Mouse (Mus musculus): ENCODE results near the gene C1ql1. TPM values are rescaled to one million over a fixed set of nuclear protein-coding genes. Genes with fewer than 3 reads are reported as not detected.

C1ql1 gene
- polyA plus RNA-seq, 1 experiment from 2014 or later = 1.4 TPM

DNA sequence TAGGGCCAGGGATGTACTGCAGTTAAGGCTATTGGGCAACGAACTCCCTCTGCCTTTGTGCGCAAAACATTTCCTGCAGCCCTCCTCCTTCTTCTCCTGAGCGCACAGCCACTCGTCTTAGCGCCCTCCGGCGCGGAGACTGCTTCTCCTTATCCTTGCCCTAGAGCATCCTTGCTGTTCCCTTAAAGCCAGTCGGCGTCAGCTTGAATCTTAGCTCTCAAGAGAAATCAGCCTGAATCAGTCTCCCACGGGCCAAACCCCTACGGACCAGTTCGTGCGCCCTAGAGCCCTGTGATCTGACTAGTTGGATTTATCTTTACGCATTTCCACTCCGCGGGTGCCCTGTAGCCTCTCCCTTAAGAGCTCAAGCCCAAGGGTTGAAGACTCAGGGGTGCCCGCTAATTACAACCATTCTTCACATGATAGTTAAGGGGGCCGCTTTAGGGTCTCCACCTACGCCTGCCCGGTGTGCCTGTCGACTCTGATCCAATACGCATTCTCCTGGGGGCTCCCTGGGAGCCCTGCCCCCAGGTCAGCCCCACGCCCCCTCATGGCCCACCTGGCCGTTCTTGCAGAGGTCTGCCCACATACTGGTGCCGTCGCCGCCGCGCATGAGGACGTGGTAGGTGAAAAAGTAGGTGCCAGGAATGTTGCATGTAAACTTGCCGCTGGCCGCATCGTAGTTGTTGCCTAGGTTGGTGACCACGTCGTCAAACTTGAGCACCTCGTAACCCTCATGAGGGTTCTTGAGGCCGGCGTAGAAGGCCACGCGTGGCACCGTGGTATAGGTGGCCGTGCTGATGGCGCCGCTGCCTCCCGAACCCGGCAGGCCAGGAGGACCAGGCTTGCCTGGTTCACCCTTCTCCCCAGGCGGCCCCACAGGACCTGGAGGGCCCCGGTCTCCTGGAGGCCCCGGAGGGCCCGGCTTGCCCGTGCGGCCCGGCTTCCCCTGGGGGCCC lies 903 bp downstream of the C1ql1 start:
- WGBS = 1% methylated on average over 54 of the region's 54 CpGs
- peak overlapping the region; percentile 64 for H3K4me2 ChIP-seq (ENCODE audit: low read length)
- H3K9me3 ChIP-seq (ENCODE audit: control insufficient read depth, low read length) = no peaks in the 10 kb centered on the region
- H3K9ac ChIP-seq (replicated peaks; ENCODE audit: low read depth, low read length) = peak overlapping the region; percentile 48
- H3K4me3 ChIP-seq (replicated peaks; ENCODE audit: low read length) = peak overlapping the region; percentile 47
- no peak overlapping the region for H3K27ac ChIP-seq (ENCODE audit: low read length)
- H3K4me1 ChIP-seq (replicated peaks; ENCODE audit: control insufficient read depth, insufficient read depth, low read length) = peaks cover 32% of the 10 kb centered on the region
- H3K36me3 ChIP-seq (ENCODE audit: control insufficient read depth, insufficient read depth) = no peaks in the 10 kb centered on the region
- H3K27me3 ChIP-seq (replicated peaks; ENCODE audit: control insufficient read depth, insufficient read depth, low read length) = peaks cover 55% of the 10 kb centered on the region
- ATAC-seq = peak; percentile 4; the same call in 1 of the 2 replicates

DNA sequence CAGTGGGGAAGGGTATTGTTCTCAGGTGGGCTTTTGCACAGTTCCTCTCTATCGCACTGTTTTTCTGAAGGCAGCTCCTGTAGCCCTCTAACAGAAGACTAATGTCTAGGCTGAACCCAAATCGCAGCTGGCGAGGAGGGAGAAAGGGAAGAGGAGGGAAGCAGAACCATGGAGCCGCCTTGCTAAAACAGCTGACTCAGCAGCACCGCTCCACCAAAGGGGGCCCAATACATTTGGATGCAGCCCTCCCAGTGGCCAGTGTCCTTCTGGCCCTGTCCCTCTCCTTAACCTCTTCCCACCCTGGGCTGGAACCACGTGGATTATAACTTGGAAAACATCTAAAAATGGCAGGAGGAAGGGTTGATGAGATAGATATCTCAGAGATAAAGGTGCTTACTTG lies 5.3 kb downstream of the C1ql1 start:
- no peak for ATAC-seq
- H3K27me3 ChIP-seq (replicated peaks; ENCODE audit: control insufficient read depth, insufficient read depth, low read length) = peaks cover 33% of the 10 kb centered on the region
- no peaks in the 10 kb centered on the region for H3K36me3 ChIP-seq (ENCODE audit: control insufficient read depth, insufficient read depth)
- no peak overlapping the region for H3K9ac ChIP-seq (replicated peaks; ENCODE audit: low read depth, low read length)
- no peaks in the 10 kb centered on the region for H3K9me3 ChIP-seq (ENCODE audit: control insufficient read depth, low read length)
- H3K4me2 ChIP-seq (ENCODE audit: low read length) = no peak overlapping the region
- peaks cover 11% of the 10 kb centered on the region for H3K4me1 ChIP-seq (replicated peaks; ENCODE audit: control insufficient read depth, insufficient read depth, low read length)
- no peak overlapping the region for H3K27ac ChIP-seq (ENCODE audit: low read length)
- no peak overlapping the region for H3K4me3 ChIP-seq (replicated peaks; ENCODE audit: low read length)
- WGBS = 64% methylated on average over 6 of the region's 6 CpGs

DNA sequence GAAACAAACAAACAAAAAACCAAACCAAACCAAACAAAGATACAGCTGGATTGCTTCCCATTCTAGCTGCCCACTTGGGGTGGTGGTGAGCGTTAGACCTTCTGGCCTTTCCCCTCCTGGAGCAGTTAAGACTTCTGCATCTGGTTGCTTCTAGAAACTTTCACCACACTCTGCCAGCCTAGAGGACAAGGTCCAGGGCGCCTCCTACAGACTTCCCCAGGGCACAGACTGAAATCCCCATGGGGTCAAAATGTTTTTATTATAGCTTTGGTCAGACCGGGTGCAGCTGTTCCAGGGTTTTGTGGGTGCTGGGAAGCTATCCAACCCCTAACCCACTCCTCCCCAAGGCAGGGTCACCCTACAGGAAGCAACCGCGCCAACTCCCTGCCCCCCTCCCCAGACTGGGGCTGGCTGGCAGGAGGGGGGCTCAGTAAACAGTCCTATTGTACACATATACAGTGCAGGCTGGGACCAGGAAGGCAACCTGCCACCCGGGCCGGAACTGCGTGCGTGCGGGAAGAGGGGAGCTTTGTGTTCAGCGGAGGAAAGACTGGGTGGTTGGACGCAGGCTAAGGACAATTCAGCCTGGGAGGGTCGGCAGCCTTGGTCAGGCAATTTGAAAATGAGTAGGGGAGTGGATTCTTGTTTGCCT lies 7.3 kb downstream of the C1ql1 start:
- ATAC-seq = no peak
- Histone ChIP-seq H3K36me3 (ENCODE audit: control insufficient read depth, insufficient read depth) (no peaks in the 10 kb centered on the region), H3K9ac (replicated peaks; ENCODE audit: low read depth, low read length) (no peak overlapping the region; the same call in 1 of the 2 replicates), H3K27me3 (replicated peaks; ENCODE audit: control insufficient read depth, insufficient read depth, low read length) (peaks cover 12% of the 10 kb centered on the region), H3K9me3 (ENCODE audit: control insufficient read depth, low read length) (no peaks in the 10 kb centered on the region), H3K4me3 (replicated peaks; ENCODE audit: low read length) (no peak overlapping the region), H3K4me2 (ENCODE audit: low read length) (no peak overlapping the region), H3K4me1 (replicated peaks; ENCODE audit: control insufficient read depth, insufficient read depth, low read length) (no peaks in the 10 kb centered on the region; the same call in 1 of the 2 replicates), H3K27ac (ENCODE audit: low read length) (no peak overlapping the region)
- WGBS = 36% methylated on average over 13 of the region's 13 CpGs

DNA sequence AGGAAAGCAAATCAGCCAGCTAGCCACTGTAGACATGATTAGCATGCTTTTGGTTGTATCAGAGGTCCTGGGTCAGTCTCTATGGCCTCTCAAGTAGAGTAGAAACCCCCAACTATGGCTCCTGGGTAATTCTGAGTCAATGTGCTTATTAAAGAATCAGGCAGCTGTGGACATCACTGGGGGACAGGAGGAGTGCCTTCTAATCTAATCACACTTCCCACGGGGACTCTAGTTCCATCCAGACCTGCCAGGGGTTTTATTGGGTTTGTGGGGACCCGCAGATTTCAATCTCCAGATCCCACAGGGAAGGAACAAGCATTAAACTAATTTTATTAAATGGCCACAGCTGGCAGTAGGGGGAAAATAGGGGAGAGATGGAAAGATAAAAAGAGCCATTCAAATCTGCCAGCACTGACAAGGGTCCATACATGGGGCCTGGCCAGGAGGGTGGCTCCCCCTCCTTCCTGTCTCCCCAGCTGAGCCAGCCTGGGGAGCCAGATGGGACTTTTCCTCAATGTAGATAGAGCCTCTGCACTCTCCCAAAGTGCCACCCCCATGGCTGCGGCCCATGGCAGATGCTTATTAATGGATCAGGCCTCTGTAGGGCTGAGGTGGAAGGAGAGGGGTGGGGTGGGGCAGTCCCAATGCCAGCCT lies 8.8 kb downstream of the C1ql1 start:
- Histone ChIP-seq H3K4me3 (replicated peaks; ENCODE audit: low read length) (no peak overlapping the region), H3K36me3 (ENCODE audit: control insufficient read depth, insufficient read depth) (no peaks in the 10 kb centered on the region), H3K9ac (replicated peaks; ENCODE audit: low read depth, low read length) (no peak overlapping the region), H3K4me2 (ENCODE audit: low read length) (no peak overlapping the region), H3K9me3 (ENCODE audit: control insufficient read depth, low read length) (no peaks in the 10 kb centered on the region), H3K27ac (ENCODE audit: low read length) (no peak overlapping the region), H3K27me3 (replicated peaks; ENCODE audit: control insufficient read depth, insufficient read depth, low read length) (0 out of 2 replicates have a peak, but pooled peaks cover 5% of the 10 kb centered on the region), H3K4me1 (replicated peaks; ENCODE audit: control insufficient read depth, insufficient read depth, low read length) (no peaks in the 10 kb centered on the region; the same call in 1 of the 2 replicates)
- peak; percentile 45; the same call in 1 of the 2 replicates for ATAC-seq
- 62% methylated on average over 3 of the region's 3 CpGs for WGBS

DNA sequence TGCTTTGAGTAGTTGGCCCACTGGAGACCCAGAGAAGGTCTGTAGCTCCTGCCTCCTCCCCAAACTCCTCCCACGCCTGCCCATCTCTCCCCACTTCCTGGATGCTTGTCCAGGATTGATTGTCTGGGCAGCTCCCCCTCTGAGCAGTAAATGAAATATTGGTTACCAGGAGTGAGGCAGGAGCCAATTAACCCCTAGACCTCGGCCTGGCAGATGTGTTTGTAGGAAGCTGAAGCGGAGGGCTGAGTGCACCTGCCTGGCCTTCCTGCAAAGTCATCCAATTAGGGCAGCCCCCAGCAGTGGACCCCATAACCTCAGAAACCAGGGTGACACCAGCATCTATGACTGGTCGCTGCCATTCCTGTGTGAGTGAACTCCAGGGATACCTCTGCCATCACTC lies 10.2 kb downstream of the C1ql1 start:
- Histone ChIP-seq H3K4me3 (replicated peaks; ENCODE audit: low read length) (no peak overlapping the region), H3K9ac (replicated peaks; ENCODE audit: low read depth, low read length) (no peak overlapping the region), H3K27me3 (replicated peaks; ENCODE audit: control insufficient read depth, insufficient read depth, low read length) (no peaks in the 10 kb centered on the region), H3K9me3 (ENCODE audit: control insufficient read depth, low read length) (no peaks in the 10 kb centered on the region), H3K36me3 (ENCODE audit: control insufficient read depth, insufficient read depth) (no peaks in the 10 kb centered on the region), H3K4me2 (ENCODE audit: low read length) (no peak overlapping the region), H3K4me1 (replicated peaks; ENCODE audit: control insufficient read depth, insufficient read depth, low read length) (no peaks in the 10 kb centered on the region; the same call in 1 of the 2 replicates), H3K27ac (ENCODE audit: low read length) (no peak overlapping the region)
- ATAC-seq = no peak
- WGBS = 38% methylated on average over 4 of the region's 4 CpGs

DNA sequence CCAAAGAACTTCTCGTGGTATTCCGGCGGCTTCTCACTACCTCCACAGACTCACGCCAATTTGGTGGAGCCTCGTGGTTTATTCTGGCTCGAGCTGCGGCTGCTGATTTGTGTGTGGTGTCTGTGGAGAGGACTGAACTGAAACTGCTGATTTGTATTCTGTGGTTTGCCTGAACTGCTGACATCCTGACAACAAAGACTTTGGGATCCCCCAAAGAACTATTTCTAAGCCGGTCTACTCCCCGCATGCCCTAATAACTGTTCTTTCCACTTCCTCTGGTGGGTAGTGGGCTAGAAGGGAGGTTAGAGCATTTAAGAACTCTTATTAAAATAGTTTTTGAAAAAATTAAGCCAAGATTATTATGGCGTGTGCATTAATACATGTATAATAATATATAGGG lies 15.8 kb downstream of the C1ql1 start:
- Histone ChIP-seq H3K9ac (replicated peaks; ENCODE audit: low read depth, low read length) (no peak overlapping the region), H3K9me3 (ENCODE audit: control insufficient read depth, low read length) (no peaks in the 10 kb centered on the region), H3K4me2 (ENCODE audit: low read length) (no peak overlapping the region), H3K4me3 (replicated peaks; ENCODE audit: low read length) (no peak overlapping the region), H3K4me1 (replicated peaks; ENCODE audit: control insufficient read depth, insufficient read depth, low read length) (no peaks in the 10 kb centered on the region), H3K36me3 (ENCODE audit: control insufficient read depth, insufficient read depth) (no peaks in the 10 kb centered on the region), H3K27ac (ENCODE audit: low read length) (no peak overlapping the region), H3K27me3 (replicated peaks; ENCODE audit: control insufficient read depth, insufficient read depth, low read length) (no peaks in the 10 kb centered on the region)
- 90% methylated on average over 10 of the region's 10 CpGs for WGBS
- ATAC-seq = no peak

DNA sequence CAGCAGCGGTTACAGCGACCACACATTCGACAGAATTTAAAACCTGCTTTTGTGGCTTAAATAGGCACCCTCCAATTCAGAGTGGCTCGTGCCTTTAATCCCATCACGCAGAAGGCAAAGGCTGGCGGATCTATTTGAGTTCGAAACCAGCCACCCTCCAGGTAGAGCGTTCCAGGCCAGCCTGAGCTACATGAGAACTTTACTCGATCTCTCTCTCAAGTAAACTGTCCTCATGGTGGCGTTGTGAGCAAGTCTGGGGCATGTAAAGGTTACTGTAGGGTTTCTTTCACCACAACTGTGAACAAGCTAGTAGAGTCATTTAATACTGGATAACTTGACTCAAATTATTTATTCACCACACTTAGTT lies 21.2 kb downstream of the C1ql1 start:
- Histone ChIP-seq H3K9me3 (ENCODE audit: control insufficient read depth, low read length) (no peaks in the 10 kb centered on the region), H3K9ac (replicated peaks; ENCODE audit: low read depth, low read length) (peak overlapping the region; percentile 55), H3K27ac (ENCODE audit: low read length) (peak overlapping the region; percentile 76), H3K4me1 (replicated peaks; ENCODE audit: control insufficient read depth, insufficient read depth, low read length) (peaks cover 11% of the 10 kb centered on the region), H3K27me3 (replicated peaks; ENCODE audit: control insufficient read depth, insufficient read depth, low read length) (no peaks in the 10 kb centered on the region), H3K4me3 (replicated peaks; ENCODE audit: low read length) (peak overlapping the region; percentile 50), H3K4me2 (ENCODE audit: low read length) (peak overlapping the region; percentile 58), H3K36me3 (ENCODE audit: control insufficient read depth, insufficient read depth) (no peaks in the 10 kb centered on the region)
- WGBS = 2% methylated on average over 10 of the region's 10 CpGs
- peak; percentile 48; the same call in 1 of the 2 replicates for ATAC-seq

DNA sequence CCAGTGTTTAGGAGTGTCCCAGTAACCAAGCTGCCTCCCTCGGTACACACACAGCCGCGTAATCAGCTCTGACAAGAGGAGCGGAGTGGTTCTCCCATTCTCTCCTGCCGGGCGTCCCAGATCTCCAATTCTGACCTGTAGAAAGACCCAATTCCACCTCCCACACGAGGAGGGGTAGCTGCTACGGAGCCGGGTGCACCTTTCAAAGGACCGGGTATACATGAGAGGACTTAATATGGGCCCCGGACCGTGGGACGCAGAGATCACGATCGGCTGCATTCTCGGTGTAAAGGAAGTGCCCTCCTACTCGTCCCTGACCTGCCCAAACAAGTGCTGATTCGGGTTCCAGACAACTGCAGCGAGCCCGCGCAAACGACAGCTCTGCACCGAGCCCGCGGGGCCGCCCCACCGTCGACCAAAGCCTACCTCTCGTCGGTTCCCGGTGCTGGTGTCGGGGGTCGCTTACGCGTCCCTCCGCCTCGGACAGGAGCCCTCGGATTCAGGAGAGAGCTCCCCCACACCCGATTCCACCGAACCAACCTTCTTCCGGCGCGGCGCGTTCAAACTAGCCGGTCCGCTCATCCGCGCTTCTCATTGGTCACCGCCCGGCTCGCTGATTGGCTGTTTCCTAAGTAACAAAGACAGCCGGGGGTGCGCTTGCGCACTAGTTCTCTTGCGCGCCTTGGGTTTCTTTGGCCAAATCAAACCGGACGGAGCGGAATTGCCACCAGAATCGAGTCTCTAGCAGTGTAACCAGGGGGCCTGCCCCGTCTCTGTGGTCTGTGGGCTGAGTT lies 21.7 kb downstream of the C1ql1 start, which contains the start of gene Kif18b:
Gene Kif18b, minus strand, starts transcription at position 568 of the 794 bp plus-strand sequence.
- H3K4me1 ChIP-seq (replicated peaks; ENCODE audit: control insufficient read depth, insufficient read depth, low read length) = peaks cover 11% of the 10 kb centered on the region
- no peaks in the 10 kb centered on the region for H3K27me3 ChIP-seq (replicated peaks; ENCODE audit: control insufficient read depth, insufficient read depth, low read length)
- no peaks in the 10 kb centered on the region for H3K9me3 ChIP-seq (ENCODE audit: control insufficient read depth, low read length)
- peak within 1 kb of the TSS; percentile 50 for H3K4me3 ChIP-seq (replicated peaks; ENCODE audit: low read length)
- under 1% methylated on average over 62 of the region's 62 CpGs for WGBS
- H3K36me3 ChIP-seq (ENCODE audit: control insufficient read depth, insufficient read depth) = no peaks in the 10 kb centered on the region
- peak within 1 kb of the TSS; percentile 58 for H3K4me2 ChIP-seq (ENCODE audit: low read length)
- peak; percentile 95 for ATAC-seq
- peak within 1 kb of the TSS; percentile 55 for H3K9ac ChIP-seq (replicated peaks; ENCODE audit: low read depth, low read length)
- peak within 1 kb of the TSS; percentile 76 for H3K27ac ChIP-seq (ENCODE audit: low read length)
